Mouse (Mus musculus): ENCODE data around the gene Ing4. TPM values are rescaled to one million over a fixed set of nuclear protein-coding genes. Genes with fewer than 3 reads are reported as not detected.

The Ing4 gene
- polyA plus RNA-seq, 1 experiment from 2014 or later: 76.1 TPM

DNA sequence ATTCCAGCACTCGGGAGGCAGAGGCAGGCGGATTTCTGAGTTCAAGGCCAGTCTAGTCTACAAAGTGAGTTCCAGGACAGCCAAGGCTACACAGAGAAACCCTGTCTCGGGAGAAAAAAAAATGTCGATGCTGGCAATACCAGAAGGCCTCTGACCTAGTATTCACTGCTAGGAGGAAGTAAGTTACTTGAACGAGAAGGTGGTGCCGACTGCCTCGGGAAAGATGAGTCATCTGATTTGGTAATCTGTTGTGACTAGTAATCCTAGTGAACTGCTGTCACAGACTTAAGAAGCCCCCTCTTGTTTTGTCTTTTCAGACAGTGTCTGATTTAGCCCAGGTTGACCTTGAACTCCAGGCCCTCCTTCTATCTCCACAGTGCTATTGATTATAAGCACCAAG is 1.5 kb downstream of the Ing4 start:
- Histone ChIP-seq H3K9me3 (ENCODE audit: control insufficient read depth, low read length) (no peaks in the 10 kb centered on the region), H3K9ac (ENCODE audit: low read length) (no peak overlapping the region), H3K4me2 (ENCODE audit: low read length) (no peak overlapping the region), H3K4me1 (ENCODE audit: control insufficient read depth in 2 of 2, insufficient read depth in 2 of 2, low read length in 2 of 2) (peaks cover 5% of the 10 kb centered on the region in 2 experiments; a peak in 3 of 4 replicates), H3K27ac (replicated peaks in 1 of 2; ENCODE audit: control insufficient read depth in 1 of 2, insufficient read depth in 1 of 2, low read depth in 2 of 2, low read length in 2 of 2) (no peak overlapping the region), H3K27me3 (ENCODE audit: control insufficient read depth, insufficient read depth, low read length) (no peaks in the 10 kb centered on the region), H3K36me3 (ENCODE audit: control insufficient read depth, insufficient read depth, low read length) (peaks cover 45% of the 10 kb centered on the region), H3K4me3 (ENCODE audit: control insufficient read depth in 1 of 2, insufficient read depth in 1 of 2, low read depth in 1 of 2, low read length in 2 of 2) (no peak overlapping the region)
- WGBS: 82% methylated on average over 7 of the region's 7 CpGs
- no peak for ATAC-seq (ENCODE audit: insufficient number of reproducible peaks, insufficient read depth, low FRiP score, low read depth)

DNA sequence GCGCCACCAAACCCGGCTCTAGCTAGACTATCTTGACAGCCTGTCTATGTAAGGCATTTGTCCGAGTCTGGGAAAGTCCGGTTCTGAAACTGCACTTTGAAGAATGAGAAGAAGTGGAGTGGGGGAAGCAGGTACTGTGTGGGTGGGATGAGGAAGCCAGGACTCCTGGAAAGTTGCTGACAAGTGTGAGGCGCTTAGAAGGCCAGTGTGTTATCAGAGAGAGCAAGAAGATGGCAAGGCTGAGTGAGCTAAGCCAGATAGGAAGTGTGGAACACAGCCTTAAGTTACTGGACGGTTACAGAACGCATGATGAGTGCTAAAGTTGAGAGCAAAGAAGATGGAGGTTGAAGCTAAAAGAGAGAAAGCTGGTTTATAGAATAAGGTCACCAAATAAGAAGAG is 2.5 kb downstream of the Ing4 start:
- 72% methylated on average over 7 of the region's 7 CpGs for WGBS
- Histone ChIP-seq H3K27ac (replicated peaks in 1 of 2; ENCODE audit: control insufficient read depth in 1 of 2, insufficient read depth in 1 of 2, low read depth in 2 of 2, low read length in 2 of 2) (no peak overlapping the region), H3K4me3 (ENCODE audit: control insufficient read depth in 1 of 2, insufficient read depth in 1 of 2, low read depth in 1 of 2, low read length in 2 of 2) (no peak overlapping the region), H3K9me3 (ENCODE audit: control insufficient read depth, low read length) (no peaks in the 10 kb centered on the region), H3K9ac (ENCODE audit: low read length) (no peak overlapping the region), H3K4me1 (ENCODE audit: control insufficient read depth in 2 of 2, insufficient read depth in 2 of 2, low read length in 2 of 2) (peaks cover 5% of the 10 kb centered on the region in 2 experiments; a peak in 3 of 4 replicates), H3K36me3 (ENCODE audit: control insufficient read depth, insufficient read depth, low read length) (peaks cover 42% of the 10 kb centered on the region), H3K4me2 (ENCODE audit: low read length) (no peak overlapping the region), H3K27me3 (ENCODE audit: control insufficient read depth, insufficient read depth, low read length) (no peaks in the 10 kb centered on the region)
- ATAC-seq (ENCODE audit: insufficient number of reproducible peaks, insufficient read depth, low FRiP score, low read depth): no peak

GRCm38 (mm10) chr6:125046691-125047090 is 7.1 kb downstream of the Ing4 start:
- no peak overlapping the region for H3K4me2 ChIP-seq (ENCODE audit: low read length)
- ATAC-seq (ENCODE audit: insufficient number of reproducible peaks, insufficient read depth, low FRiP score, low read depth): no peak
- WGBS: 36% methylated on average over 5 of the region's 5 CpGs
- H3K4me3 ChIP-seq (ENCODE audit: control insufficient read depth in 1 of 2, insufficient read depth in 1 of 2, low read depth in 1 of 2, low read length in 2 of 2): no peak overlapping the region
- H3K36me3 ChIP-seq (ENCODE audit: control insufficient read depth, insufficient read depth, low read length): peaks cover 80% of the 10 kb centered on the region
- no peak overlapping the region for H3K9ac ChIP-seq (ENCODE audit: low read length)
- H3K4me1 ChIP-seq (ENCODE audit: control insufficient read depth in 2 of 2, insufficient read depth in 2 of 2, low read length in 2 of 2): no peaks in the 10 kb centered on the region
- H3K27me3 ChIP-seq (ENCODE audit: control insufficient read depth, insufficient read depth, low read length): no peaks in the 10 kb centered on the region
- H3K27ac ChIP-seq (replicated peaks in 1 of 2; ENCODE audit: control insufficient read depth in 1 of 2, insufficient read depth in 1 of 2, low read depth in 2 of 2, low read length in 2 of 2): no peak overlapping the region
- H3K9me3 ChIP-seq (ENCODE audit: control insufficient read depth, low read length): no peaks in the 10 kb centered on the region

- WGBS: 47% methylated on average over 20 of the region's 20 CpGs
- Histone ChIP-seq H3K4me2 (ENCODE audit: low read length) (no peak within 1 kb of the TSS), H3K9ac (ENCODE audit: low read length) (no peak within 1 kb of the TSS), H3K27me3 (ENCODE audit: control insufficient read depth, insufficient read depth, low read length) (no peaks in the 10 kb centered on the region), H3K9me3 (ENCODE audit: control insufficient read depth, low read length) (no peaks in the 10 kb centered on the region), H3K4me1 (ENCODE audit: control insufficient read depth in 2 of 2, insufficient read depth in 2 of 2, low read length in 2 of 2) (no peaks in the 10 kb centered on the region), H3K27ac (replicated peaks in 1 of 2; ENCODE audit: control insufficient read depth in 1 of 2, insufficient read depth in 1 of 2, low read depth in 2 of 2, low read length in 2 of 2) (no peak within 1 kb of the TSS), H3K4me3 (ENCODE audit: control insufficient read depth in 1 of 2, insufficient read depth in 1 of 2, low read depth in 1 of 2, low read length in 2 of 2) (no peak within 1 kb of the TSS), H3K36me3 (ENCODE audit: control insufficient read depth, insufficient read depth, low read length) (peaks cover 92% of the 10 kb centered on the region)
- ATAC-seq (ENCODE audit: insufficient number of reproducible peaks, insufficient read depth, low FRiP score, low read depth): no peak
Measured at GRCm38 (mm10) chr6:125049678-125050077, 10.1 kb downstream of the Ing4 start, which contains the start of gene Acrbp. Acrbp (plus strand) TSS chr6:125049689.

- no peaks in the 10 kb centered on the region for H3K9me3 ChIP-seq (ENCODE audit: control insufficient read depth, low read length)
- H3K9ac ChIP-seq (ENCODE audit: low read length): no peak overlapping the region
- H3K4me3 ChIP-seq (ENCODE audit: control insufficient read depth in 1 of 2, insufficient read depth in 1 of 2, low read depth in 1 of 2, low read length in 2 of 2): no peak overlapping the region
- WGBS: 65% methylated on average over 5 of the region's 5 CpGs
- no peaks in the 10 kb centered on the region for H3K27me3 ChIP-seq (ENCODE audit: control insufficient read depth, insufficient read depth, low read length)
- no peak for ATAC-seq (ENCODE audit: insufficient number of reproducible peaks, insufficient read depth, low FRiP score, low read depth)
- no peak overlapping the region for H3K4me2 ChIP-seq (ENCODE audit: low read length)
- H3K36me3 ChIP-seq (ENCODE audit: control insufficient read depth, insufficient read depth, low read length): peaks cover 80% of the 10 kb centered on the region
- H3K4me1 ChIP-seq (ENCODE audit: control insufficient read depth in 2 of 2, insufficient read depth in 2 of 2, low read length in 2 of 2): no peaks in the 10 kb centered on the region
- no peak overlapping the region for H3K27ac ChIP-seq (replicated peaks in 1 of 2; ENCODE audit: control insufficient read depth in 1 of 2, insufficient read depth in 1 of 2, low read depth in 2 of 2, low read length in 2 of 2)
Measured at GRCm38 (mm10) chr6:125051237-125051636, 11.7 kb downstream of the Ing4 start.

GRCm38 (mm10) chr6:125061493-125061892 is 21.9 kb downstream of the Ing4 start:
- Histone ChIP-seq H3K4me2 (ENCODE audit: low read length) (0 out of 2 replicates have a peak overlapping the region, but pooled peaks have one; percentile 4), H3K27ac (replicated peaks in 1 of 2; ENCODE audit: control insufficient read depth in 1 of 2, insufficient read depth in 1 of 2, low read depth in 2 of 2, low read length in 2 of 2) (no peak overlapping the region), H3K36me3 (ENCODE audit: control insufficient read depth, insufficient read depth, low read length) (no peaks in the 10 kb centered on the region), H3K4me3 (ENCODE audit: control insufficient read depth in 1 of 2, insufficient read depth in 1 of 2, low read depth in 1 of 2, low read length in 2 of 2) (no peak overlapping the region), H3K9me3 (ENCODE audit: control insufficient read depth, low read length) (no peaks in the 10 kb centered on the region), H3K9ac (ENCODE audit: low read length) (0 out of 2 replicates have a peak overlapping the region, but pooled peaks have one; percentile 16), H3K27me3 (ENCODE audit: control insufficient read depth, insufficient read depth, low read length) (peaks cover 9% of the 10 kb centered on the region; the same call in 1 of the 2 replicates), H3K4me1 (ENCODE audit: control insufficient read depth in 2 of 2, insufficient read depth in 2 of 2, low read length in 2 of 2) (peaks cover 6 to 12% of the 10 kb centered on the region in 2 experiments; a peak in 3 of 4 replicates)
- WGBS: 21% methylated on average over 6 of the region's 6 CpGs
- ATAC-seq (ENCODE audit: insufficient number of reproducible peaks, insufficient read depth, low FRiP score, low read depth): no peak

GRCm38 (mm10) chr6:125062511-125062910 is 23.0 kb downstream of the Ing4 start:
- Histone ChIP-seq H3K4me2 (ENCODE audit: low read length) (no peak overlapping the region), H3K27me3 (ENCODE audit: control insufficient read depth, insufficient read depth, low read length) (peaks cover 9% of the 10 kb centered on the region; the same call in 1 of the 2 replicates), H3K9me3 (ENCODE audit: control insufficient read depth, low read length) (no peaks in the 10 kb centered on the region), H3K4me3 (ENCODE audit: control insufficient read depth in 1 of 2, insufficient read depth in 1 of 2, low read depth in 1 of 2, low read length in 2 of 2) (no peak overlapping the region), H3K9ac (ENCODE audit: low read length) (no peak overlapping the region), H3K4me1 (ENCODE audit: control insufficient read depth in 2 of 2, insufficient read depth in 2 of 2, low read length in 2 of 2) (peaks cover 6 to 12% of the 10 kb centered on the region in 2 experiments; a peak in 3 of 4 replicates), H3K27ac (replicated peaks in 1 of 2; ENCODE audit: control insufficient read depth in 1 of 2, insufficient read depth in 1 of 2, low read depth in 2 of 2, low read length in 2 of 2) (no peak overlapping the region), H3K36me3 (ENCODE audit: control insufficient read depth, insufficient read depth, low read length) (no peaks in the 10 kb centered on the region)
- ATAC-seq (ENCODE audit: insufficient number of reproducible peaks, insufficient read depth, low FRiP score, low read depth): no peak
- 79% methylated on average over 5 of the region's 5 CpGs for WGBS

DNA sequence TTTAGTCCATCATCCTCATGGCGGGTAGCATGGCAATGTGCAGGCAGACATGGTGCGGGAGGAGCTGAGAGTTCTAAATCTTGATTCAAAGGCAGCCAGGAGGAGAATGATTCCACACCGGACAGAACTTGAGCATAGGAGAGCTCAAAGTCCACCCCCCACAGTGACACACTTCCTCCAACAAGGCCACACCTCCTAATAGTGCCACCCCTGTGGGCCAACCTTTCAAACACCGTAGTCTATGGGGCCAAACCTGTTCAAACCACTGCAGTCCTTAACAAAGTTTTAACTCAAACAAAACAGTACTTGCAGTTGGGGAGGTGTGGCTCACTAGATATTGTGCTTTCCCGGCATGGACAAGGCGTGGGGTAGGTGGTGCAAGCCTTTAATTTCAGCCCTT is 24.3 kb downstream of the Ing4 start:
- no peak overlapping the region for H3K4me2 ChIP-seq (ENCODE audit: low read length)
- no peak overlapping the region for H3K9ac ChIP-seq (ENCODE audit: low read length)
- peaks cover 6 to 12% of the 10 kb centered on the region in 2 experiments; a peak in 3 of 4 replicates for H3K4me1 ChIP-seq (ENCODE audit: control insufficient read depth in 2 of 2, insufficient read depth in 2 of 2, low read length in 2 of 2)
- H3K36me3 ChIP-seq (ENCODE audit: control insufficient read depth, insufficient read depth, low read length): no peaks in the 10 kb centered on the region
- peaks cover 9% of the 10 kb centered on the region; the same call in 1 of the 2 replicates for H3K27me3 ChIP-seq (ENCODE audit: control insufficient read depth, insufficient read depth, low read length)
- ATAC-seq (ENCODE audit: insufficient number of reproducible peaks, insufficient read depth, low FRiP score, low read depth): no peak
- no peaks in the 10 kb centered on the region for H3K9me3 ChIP-seq (ENCODE audit: control insufficient read depth, low read length)
- no peak overlapping the region for H3K27ac ChIP-seq (replicated peaks in 1 of 2; ENCODE audit: control insufficient read depth in 1 of 2, insufficient read depth in 1 of 2, low read depth in 2 of 2, low read length in 2 of 2)
- 84% methylated on average over 6 of the region's 6 CpGs for WGBS
- H3K4me3 ChIP-seq (ENCODE audit: control insufficient read depth in 1 of 2, insufficient read depth in 1 of 2, low read depth in 1 of 2, low read length in 2 of 2): no peak overlapping the region
